Mouse (Mus musculus) left cerebral cortex, adult 9 months (tissue): ENCODE results near the gene Ddc.

Source experiments
- DNase-seq, 2 experiments: peaks; one replicate each; pipeline ENCODE4 v3.0.0; 2022; ENCODE audit warnings: low spot score in 2 of 2

The Ddc gene

DNA sequence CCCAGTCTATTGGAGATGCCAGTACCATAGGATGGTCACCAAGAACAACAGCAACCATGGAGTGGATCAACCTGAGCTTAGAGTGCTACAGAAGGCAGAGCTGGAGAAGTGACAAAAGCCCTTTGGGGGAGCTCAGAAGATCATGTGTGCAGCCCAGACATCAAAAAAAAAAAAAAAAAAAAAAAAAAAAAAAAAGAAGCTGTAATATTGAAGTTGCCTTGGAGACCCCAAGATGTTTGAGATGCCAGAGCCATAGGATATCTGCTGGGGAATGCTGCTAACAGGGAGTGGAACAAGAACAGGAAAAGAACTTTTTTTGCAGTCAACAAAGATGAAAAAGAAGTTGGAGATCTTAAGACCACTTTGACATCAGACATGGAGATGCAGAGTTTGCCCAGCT lies 7.6 kb upstream of the Ddc start:
- no peak for DNase-seq

- no peak for DNase-seq
These were observed 7.1 kb upstream of the Ddc start for GRCm38 (mm10) chr11:11904995-11905394.

- DNase-seq: no peak
These were observed 3.6 kb upstream of the Ddc start for GRCm38 (mm10) chr11:11901509-11901908.

GRCm38 (mm10) chr11:11898496-11898895 lies 552 bp upstream of the Ddc start:
- DNase-seq: no peak

- DNase-seq: no peak
These were observed 2.5 kb downstream of the Ddc start for GRCm38 (mm10) chr11:11895479-11895878.

DNA sequence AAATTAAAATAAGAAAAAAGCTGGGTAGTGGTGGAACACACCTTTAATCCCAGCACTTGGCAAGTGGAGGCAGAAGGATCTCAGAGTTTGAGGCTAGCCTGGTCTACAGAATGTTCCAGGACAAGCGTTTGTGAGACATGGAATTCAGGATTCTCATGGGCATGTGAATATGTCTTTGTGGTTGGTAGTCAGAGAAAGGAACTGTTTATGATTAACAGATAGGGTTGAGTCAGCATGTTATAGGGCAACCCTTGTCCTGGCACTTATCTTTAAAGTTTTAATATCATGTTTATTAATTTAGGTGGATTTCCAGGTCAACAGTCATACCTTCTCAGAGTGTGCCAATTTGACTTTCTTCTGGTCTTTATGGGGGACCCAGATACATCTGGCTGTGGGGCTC lies 4.2 kb downstream of the Ddc start:
- no peak for DNase-seq

DNA sequence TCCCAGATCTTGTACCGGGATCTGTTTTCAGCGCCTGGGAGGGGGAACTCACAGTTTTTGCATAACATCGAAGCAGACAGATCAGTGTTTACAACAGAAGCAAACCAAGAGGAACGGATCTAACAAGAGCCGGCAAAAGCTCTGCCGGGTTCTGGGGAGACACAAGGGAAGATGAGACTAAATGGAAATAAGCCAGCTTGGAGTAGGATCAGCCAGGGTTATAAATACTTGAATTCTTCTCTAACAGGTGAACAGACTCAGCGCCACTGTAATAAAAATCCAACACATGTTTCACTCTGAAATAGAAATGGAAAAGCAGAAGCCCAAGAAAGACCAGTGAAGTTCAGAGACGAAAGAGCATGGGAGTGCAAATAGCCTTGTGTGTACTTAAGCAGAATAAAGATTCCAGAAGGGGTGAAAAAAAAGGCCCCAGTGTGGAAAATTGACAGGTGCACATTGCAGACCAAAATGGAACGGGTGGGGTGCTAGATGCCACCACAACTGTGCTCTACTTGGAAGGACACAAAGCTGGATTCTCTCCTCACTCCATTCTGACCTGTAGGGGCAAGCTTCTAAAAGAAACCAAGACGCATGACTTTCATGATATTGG lies 4.8 kb downstream of the Ddc start:
- no peak for DNase-seq

GRCm38 (mm10) chr11:11891832-11892231 lies 6.1 kb downstream of the Ddc start:
- DNase-seq: no peak

- DNase-seq: no peak
These were observed 7.7 kb downstream of the Ddc start for GRCm38 (mm10) chr11:11890139-11890741.

DNA sequence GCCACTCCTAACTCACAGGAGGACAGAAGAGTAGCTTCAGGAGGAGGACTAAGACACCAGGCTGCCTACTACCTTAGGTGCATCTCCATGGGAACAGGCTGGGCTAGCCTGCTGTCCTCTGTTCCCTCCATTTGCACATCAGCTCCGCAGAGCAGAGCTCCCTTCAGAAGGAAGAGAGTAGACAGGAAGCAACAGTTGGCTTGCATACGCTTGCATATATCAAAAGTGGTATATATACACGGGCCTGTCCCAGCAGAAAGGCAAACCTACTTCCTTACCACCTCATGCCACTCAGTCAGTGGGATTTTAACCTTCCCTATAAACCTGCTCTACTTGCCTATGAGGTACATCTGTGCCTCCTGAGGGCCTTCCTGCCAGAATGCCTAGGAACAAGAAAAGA lies 9.2 kb downstream of the Ddc start:
- no peak for DNase-seq

DNA sequence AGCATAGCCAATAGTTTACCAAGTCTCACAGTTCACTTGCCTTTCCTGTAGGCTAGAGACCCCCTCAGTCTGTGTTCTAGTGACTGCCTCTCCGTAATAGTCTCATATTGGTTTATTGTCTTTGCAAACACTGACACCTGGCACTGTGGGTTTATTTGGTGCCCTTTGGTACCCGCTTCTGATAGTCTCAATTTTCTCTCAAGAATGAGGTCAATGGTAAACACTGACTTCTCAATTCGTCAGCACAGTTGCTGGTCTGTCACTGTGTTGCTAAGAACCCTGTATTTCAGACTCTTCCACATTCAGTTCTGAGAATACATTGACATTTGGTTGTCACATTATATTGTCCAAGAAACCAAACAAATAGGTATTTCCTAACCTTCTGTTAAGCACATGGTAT lies 9.9 kb downstream of the Ddc start:
- no peak for DNase-seq

DNA sequence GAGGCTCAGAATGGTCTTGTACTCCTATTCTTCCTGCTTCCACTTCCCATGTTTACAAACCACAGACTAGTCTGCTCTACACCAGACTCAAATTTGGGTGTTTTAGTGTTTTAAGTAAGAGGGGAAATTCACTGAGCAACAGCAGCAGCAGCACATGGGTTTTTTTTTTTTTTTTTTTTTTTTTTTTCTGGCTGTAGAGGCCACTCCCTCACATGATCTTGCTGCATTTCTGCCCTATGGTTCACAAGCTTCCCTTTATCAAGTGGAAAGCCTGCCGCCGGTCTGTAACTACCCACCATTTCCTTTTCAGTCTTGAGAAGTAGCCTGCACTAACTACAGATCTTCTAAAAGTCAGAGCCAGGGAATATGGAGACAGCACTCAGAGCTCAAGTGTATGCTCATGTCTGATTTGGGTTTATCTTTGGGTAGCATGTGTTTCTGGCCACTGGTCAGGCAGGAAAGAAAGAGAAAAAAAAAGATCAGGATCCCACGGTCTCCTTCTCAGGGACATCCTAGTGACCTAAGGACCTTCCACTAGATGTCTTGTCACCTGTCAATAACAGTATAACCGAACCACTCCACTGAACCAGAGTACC lies 11.4 kb downstream of the Ddc start:
- DNase-seq: no peak

GRCm38 (mm10) chr11:11885921-11886320 lies 12.0 kb downstream of the Ddc start:
- no peak for DNase-seq

- no peak for DNase-seq
These were observed 12.7 kb downstream of the Ddc start for GRCm38 (mm10) chr11:11885246-11885643.

- DNase-seq: no peak
These were observed 13.3 kb downstream of the Ddc start for GRCm38 (mm10) chr11:11884533-11885245.

DNA sequence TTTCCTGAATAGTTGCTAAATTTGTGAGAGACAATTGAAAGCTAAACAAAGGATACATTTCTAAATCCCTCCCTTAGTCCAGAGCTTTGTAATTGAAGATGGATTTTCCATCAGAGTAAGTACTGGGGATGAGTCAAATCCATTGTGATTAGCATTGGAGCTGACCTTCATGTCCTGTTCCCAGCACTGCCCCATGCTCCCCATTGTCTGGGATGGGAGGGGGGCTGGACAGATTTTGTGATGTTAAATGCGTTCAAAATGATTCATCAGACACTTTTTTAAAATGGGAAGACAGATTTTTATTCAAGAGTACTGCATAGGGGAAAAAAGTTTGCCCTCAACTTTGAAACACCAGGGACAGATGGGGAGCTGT lies 16.2 kb downstream of the Ddc start:
- no peak for DNase-seq

DNA sequence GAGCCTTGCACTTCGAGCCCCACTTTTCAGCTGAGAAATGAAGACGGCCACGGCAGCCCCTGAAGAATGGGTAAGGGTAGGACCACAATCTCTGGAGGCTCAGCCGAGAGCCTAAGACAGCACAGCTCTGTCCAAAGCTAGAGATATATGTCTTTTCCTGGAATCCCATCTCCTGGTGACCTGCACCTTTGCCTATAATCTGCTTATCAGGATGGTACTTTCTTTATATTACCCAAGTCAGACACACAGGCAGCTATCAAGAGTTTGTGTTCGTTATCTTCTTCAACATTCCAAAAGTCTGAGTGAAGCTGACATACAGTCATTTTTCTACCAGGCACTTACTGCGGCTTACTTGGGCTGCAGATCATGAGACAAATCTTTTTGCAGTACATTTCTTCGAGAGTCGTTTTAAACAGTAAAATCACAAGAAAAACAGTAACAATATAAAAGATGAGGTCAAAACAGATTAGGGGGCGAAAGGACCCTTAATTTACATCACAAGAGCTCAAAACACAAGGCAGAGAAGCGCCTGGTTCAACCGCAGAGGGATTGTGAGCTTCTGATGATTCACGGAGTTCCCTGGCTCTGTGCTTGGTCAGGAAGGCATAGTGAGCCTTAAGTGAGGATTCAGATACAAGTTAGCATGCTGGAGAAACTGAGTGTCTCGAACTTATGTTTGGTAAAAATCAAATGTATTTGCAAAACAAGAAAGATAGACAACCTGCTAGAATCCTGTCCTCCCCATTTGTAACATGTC lies 16.7 kb downstream of the Ddc start:
- DNase-seq: no peak

- DNase-seq: no peak
These were observed 17.6 kb downstream of the Ddc start for GRCm38 (mm10) chr11:11880351-11880750.

DNA sequence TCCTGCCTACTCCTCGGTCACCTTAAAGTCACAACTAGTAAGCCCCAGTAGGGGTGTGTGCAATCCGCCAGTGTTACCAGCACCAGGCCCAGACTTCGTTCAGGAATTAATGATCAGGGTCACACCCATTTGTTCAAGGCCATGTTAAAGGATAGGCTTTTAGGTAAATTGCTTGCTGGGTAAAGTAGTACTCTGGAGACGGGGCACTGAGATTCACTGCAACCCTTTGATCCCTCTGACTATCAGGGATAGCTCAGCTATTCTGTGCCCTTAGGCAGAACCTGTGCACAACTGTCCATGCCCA lies 18.3 kb downstream of the Ddc start:
- no peak for DNase-seq

DNA sequence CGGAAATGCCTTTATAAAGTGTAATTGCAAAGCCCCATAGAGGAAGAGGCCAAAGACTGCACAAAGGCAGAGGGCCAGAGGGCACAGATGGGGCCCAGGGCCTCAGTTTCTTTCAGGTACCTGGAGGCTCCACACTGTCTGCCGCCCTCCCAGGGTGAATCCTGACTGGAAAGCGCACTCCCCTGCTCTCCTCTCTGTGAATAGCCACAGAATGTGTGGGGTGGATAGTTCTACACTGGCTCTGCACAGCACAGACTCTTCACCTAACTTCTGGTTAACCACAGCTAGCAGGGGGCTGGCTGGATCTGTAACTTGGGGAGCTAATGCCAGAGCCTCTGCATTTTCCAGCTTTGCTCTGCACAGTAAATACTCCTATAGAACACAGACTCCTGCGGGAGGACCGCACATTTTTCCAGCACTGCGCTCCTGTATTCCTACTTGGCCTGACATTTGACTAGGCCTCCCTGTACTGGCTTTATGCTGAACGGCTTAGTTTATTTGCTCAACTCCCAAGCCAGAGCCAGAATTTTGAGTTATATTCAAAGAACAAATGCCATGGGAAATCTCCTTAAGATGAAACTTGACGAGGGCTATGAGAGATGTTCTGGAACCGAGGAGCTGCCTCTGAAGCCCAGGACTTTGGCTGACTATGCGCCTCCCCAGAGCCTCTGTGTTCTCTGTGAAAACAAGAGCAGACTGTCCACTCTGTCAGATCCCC lies 18.8 kb downstream of the Ddc start:
- no peak for DNase-seq

- no peak for DNase-seq
These were observed 19.5 kb downstream of the Ddc start for GRCm38 (mm10) chr11:11878278-11878980.
